Mouse (Mus musculus) embryonic facial prominence, embryonic 11.5 days (tissue): Measurements from ENCODE around the gene Stard13. TPM values are rescaled to one million over a fixed set of nuclear protein-coding genes. Genes with fewer than 3 reads are reported as not detected.

Source experiments
- ATAC-seq: fragments of 200-750 bp; cut with Nextera tagmentation; replicated peaks from 2 replicates; pipeline ENCODE4 v1.8.0; 2017; ENCODE audit warnings: low read depth; ENCODE audit not compliant: insufficient number of reproducible peaks, low FRiP score, low TSS enrichment
- DNase-seq: peaks from one replicate; pipeline ENCODE4 v3.0.0-alpha.2; 2015; ENCODE audit warnings: low spot score
- H3K27ac ChIP-seq: fragments of 300-500 bp; sonication (generic); replicated peaks from 2 replicates; pipeline ENCODE4 v1.5.1; 2014; ENCODE audit warnings: mild to moderate bottlenecking, low read depth, low read length, control low read depth
- H3K27me3 ChIP-seq: fragments of 300-500 bp; sonication (generic); 2 replicates; pipeline ENCODE4 v1.6.1; 2014; ENCODE audit warnings: mild to moderate bottlenecking, low read length, moderate library complexity, mixed read lengths; ENCODE audit not compliant: control insufficient read depth, insufficient read depth
- H3K36me3 ChIP-seq: fragments of 300-500 bp; sonication (generic); replicated peaks from 2 replicates; pipeline ENCODE4 v1.6.1; 2014; ENCODE audit warnings: low read depth, mild to moderate bottlenecking, low read length, moderate library complexity, mixed read lengths; ENCODE audit not compliant: control insufficient read depth, insufficient read depth
- H3K4me1 ChIP-seq: fragments of 300-500 bp; sonication (generic); 2 replicates; pipeline ENCODE4 v1.6.1; 2014; ENCODE audit warnings: low read length, mixed read lengths; ENCODE audit not compliant: control insufficient read depth, insufficient read depth
- H3K4me2 ChIP-seq: fragments of 300-500 bp; sonication (generic); 2 replicates; pipeline ENCODE4 v1.6.1; 2014; ENCODE audit warnings: low read depth, mild to moderate bottlenecking, control low read depth, low read length, moderate library complexity
- H3K4me3 ChIP-seq: fragments of 300-500 bp; sonication (generic); 2 replicates; pipeline ENCODE4 v1.5.1; 2014; ENCODE audit warnings: low read depth, low read length, control low read depth
- H3K9ac ChIP-seq: fragments of 300-500 bp; sonication (generic); replicated peaks from 2 replicates; pipeline ENCODE4 v1.6.1; 2014; ENCODE audit warnings: mild to moderate bottlenecking, control low read depth, low read length
- H3K9me3 ChIP-seq: fragments of 300-500 bp; sonication (generic); replicated peaks from 2 replicates; pipeline ENCODE4 v1.6.1; 2016; ENCODE audit warnings: mild to moderate bottlenecking, low read length, inconsistent platforms, mixed read lengths; ENCODE audit not compliant: control insufficient read depth
- WGBS: fragments of 180-500 bp; shearing (Covaris S2); extraction: QIAGEN DNeasy Blood & Tissue Kit; methylation state at CpG from one replicate; pipeline ENCODE4 v1.1.7; 2014; 5-methylcytosine and 5-hydroxymethylcytosine counted together
- polyA plus RNA-seq: library from polyadenylated mRNA; unstranded; fragments of >200 nt; fragmentation: Nextera tagmentation; extraction: Ambion mirVana; gene quantifications from 2 replicates; pipeline ENCODE4 v1.2.1, GENCODE M21; 2014

The Stard13 gene
- polyA plus RNA-seq, 1 experiment from 2014 or later: 3.4 TPM

DNA sequence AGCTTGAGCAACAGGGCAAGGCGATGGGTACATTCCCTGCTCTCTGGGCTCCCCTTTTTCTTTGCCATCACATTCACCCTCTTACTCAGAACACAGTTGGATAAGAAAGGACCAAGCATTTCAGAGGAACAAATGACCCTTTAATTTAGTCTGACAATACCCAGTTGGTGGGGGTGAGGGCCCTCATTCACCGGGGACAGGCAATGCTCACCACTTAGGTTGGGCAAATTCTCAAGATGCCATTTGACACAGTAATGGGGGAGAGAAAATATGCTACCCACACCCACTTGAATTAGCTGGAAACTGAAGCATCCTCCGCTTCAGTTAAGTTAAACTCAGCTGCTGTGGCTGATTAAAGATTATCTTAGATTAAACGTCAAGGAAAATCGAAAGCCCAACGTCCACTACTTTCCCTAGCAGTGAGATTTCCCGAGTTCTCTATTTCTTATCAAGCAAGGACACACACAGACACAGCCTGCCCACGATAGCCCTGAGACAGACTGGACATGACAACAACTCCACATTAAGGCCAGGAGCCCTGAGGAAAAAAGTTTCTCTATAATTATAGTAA, 48.3 kb downstream of the Stard13 start:
- ATAC-seq (no peak), DNase-seq (no peak)
- no peak overlapping the region for H3K4me2 ChIP-seq
- H3K4me1 ChIP-seq: no peaks in the 10 kb centered on the region
- H3K27ac ChIP-seq: no peak overlapping the region
- H3K27me3 ChIP-seq: no peaks in the 10 kb centered on the region
- no peak overlapping the region for H3K4me3 ChIP-seq
- H3K9ac ChIP-seq: no peak overlapping the region
- WGBS: 60% methylated on average over 8 of the region's 8 CpGs
- H3K36me3 ChIP-seq: no peaks in the 10 kb centered on the region
- no peaks in the 10 kb centered on the region for H3K9me3 ChIP-seq

DNA sequence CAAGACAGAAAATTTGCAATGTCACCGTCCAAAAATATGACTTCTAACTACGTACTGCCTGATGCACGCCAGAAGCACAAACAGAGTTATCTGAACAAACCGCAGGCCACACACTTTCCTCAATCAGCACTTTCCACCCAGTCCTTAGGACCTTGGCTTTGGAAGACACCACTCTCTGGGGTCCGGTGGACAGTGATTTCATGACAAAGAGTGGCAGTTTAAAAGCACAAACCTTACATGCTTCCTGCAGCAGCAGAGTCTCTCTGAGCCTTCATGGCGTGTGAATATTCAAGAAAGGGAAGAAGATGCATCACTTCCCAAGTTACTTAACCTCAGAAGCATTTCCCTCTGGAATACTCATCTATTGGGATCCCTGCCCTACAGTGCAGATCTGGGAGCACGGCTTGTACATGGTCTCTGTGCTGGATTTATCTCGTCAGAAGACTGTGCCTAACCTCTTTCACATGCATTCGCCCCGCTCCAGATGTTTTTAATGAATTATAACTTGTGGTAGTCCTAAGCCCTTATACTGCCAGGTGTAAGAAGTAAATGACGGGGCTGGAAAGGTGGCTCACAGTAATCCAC, 49.9 kb downstream of the Stard13 start:
- 78% methylated on average over 11 of the region's 11 CpGs for WGBS
- no peaks in the 10 kb centered on the region for H3K36me3 ChIP-seq
- H3K4me3 ChIP-seq: no peak overlapping the region
- H3K9ac ChIP-seq: no peak overlapping the region
- ATAC-seq (no peak), DNase-seq (no peak)
- H3K4me1 ChIP-seq: no peaks in the 10 kb centered on the region
- no peaks in the 10 kb centered on the region for H3K27me3 ChIP-seq
- H3K4me2 ChIP-seq: no peak overlapping the region
- no peak overlapping the region for H3K27ac ChIP-seq
- H3K9me3 ChIP-seq: no peaks in the 10 kb centered on the region

DNA sequence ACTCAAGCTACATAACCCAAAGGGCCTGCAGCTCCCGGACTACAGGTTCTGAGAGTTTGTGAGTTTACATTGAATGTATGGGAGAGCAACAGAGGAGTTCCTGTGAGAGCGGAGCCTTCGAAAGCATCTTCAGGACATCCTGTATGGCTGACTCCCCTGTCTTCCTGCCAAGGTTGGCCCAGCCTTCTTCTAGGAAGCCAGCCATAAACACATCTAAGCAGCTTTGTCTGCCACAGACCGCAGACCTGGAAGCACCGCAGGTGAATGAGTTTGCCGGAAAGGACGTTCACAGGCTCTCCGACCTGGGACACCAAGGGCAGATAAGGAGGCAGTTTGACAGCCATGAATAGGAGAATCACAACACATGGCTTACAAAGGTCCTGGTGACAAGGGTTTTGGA, 52.3 kb downstream of the Stard13 start:
- H3K36me3 ChIP-seq: no peaks in the 10 kb centered on the region
- ATAC-seq: no peak
- no peak overlapping the region for H3K27ac ChIP-seq
- H3K9ac ChIP-seq: no peak overlapping the region
- H3K27me3 ChIP-seq: no peaks in the 10 kb centered on the region
- WGBS: 94% methylated on average over 8 of the region's 8 CpGs
- no peak overlapping the region for H3K4me3 ChIP-seq
- no peak overlapping the region for H3K4me2 ChIP-seq
- H3K9me3 ChIP-seq: no peaks in the 10 kb centered on the region
- DNase-seq: no peak
- no peaks in the 10 kb centered on the region for H3K4me1 ChIP-seq

DNA sequence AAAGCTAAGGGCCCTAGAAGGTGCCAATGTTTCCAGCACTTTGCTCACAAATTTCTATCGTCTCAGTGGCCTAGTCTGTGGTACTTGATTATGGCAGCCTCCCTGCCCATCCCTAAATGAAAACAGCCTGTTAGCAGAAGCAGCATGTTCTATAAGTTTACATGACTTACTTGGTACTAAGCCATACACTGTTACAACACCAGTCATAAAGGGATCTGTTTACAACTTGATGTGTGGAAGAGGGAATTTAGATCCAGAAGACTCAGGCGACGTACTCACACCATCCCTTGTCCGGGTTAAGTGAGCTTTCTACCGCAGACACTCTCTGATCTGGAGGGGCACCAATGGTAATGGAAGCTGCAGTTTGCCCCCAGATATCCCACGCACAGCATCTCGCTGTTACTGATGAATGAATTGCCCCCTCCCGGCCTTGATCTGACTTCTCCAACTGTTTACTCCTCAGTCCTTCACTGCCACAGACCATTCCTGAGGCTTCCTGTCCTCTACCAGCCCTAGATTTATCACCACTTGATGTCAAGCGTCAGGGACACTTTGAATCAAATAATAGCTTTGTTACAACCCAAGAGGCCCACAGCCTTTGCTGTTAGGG, 53.4 kb downstream of the Stard13 start:
- no peak for DNase-seq
- Histone ChIP-seq H3K36me3 (no peaks in the 10 kb centered on the region), H3K4me2 (no peak overlapping the region), H3K4me1 (no peaks in the 10 kb centered on the region), H3K9ac (no peak overlapping the region), H3K4me3 (no peak overlapping the region), H3K27ac (no peak overlapping the region), H3K9me3 (no peaks in the 10 kb centered on the region), H3K27me3 (no peaks in the 10 kb centered on the region)
- ATAC-seq: no peak
- 86% methylated on average over 9 of the region's 9 CpGs for WGBS

DNA sequence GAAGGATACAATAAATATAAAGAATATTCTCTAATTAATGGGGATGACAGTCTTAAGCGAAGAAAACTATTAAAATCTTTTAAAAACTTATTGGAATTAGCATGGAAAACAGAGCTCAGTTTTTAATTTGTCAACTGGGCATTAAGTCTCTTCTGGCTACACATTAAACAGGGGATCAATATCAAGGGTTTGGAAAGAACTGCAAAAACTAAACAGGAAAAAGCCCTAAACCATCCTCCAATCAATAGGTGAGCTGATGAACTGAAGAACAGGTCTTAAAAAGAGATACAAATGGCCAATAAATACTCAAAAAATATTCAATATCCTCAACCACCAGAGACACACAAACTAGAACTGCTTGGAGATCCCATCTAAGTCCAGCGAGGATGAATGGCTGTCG, 56.5 kb downstream of the Stard13 start:
- Histone ChIP-seq H3K4me3 (no peak overlapping the region), H3K27ac (no peak overlapping the region), H3K9me3 (no peaks in the 10 kb centered on the region), H3K9ac (no peak overlapping the region), H3K4me1 (no peaks in the 10 kb centered on the region; the same call in 1 of the 2 replicates), H3K36me3 (no peaks in the 10 kb centered on the region), H3K27me3 (no peaks in the 10 kb centered on the region), H3K4me2 (no peak overlapping the region)
- 88% methylated on average over 3 of the region's 3 CpGs for WGBS
- no peak for DNase-seq
- no peak for ATAC-seq

DNA sequence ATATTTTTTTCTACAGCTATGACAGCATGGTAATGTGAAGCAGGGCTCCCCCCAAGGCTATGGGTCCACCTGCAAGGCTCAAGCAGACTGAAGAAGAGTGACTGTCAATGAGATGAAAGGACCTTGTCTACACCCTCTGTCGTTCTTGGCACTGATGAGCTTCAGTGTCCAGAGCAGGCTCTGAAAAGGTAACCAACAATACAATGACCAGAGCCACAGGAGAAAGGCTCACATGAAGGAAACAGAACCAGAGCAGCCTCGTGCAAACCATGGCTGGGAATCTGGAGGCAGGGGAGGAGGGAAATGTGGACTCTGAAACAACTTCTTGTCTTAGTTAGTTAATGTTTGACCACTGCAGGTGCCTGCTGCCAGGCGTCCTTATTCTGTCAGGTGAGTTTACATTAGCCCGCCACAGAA, 57.7 kb downstream of the Stard13 start:
- 78% methylated on average over 4 of the region's 4 CpGs for WGBS
- no peak overlapping the region for H3K4me2 ChIP-seq
- no peaks in the 10 kb centered on the region for H3K9me3 ChIP-seq
- no peaks in the 10 kb centered on the region for H3K27me3 ChIP-seq
- no peak overlapping the region for H3K9ac ChIP-seq
- no peaks in the 10 kb centered on the region; the same call in 1 of the 2 replicates for H3K4me1 ChIP-seq
- DNase-seq (no peak), ATAC-seq (no peak)
- H3K27ac ChIP-seq: no peak overlapping the region
- no peak overlapping the region for H3K4me3 ChIP-seq
- H3K36me3 ChIP-seq: no peaks in the 10 kb centered on the region

DNA sequence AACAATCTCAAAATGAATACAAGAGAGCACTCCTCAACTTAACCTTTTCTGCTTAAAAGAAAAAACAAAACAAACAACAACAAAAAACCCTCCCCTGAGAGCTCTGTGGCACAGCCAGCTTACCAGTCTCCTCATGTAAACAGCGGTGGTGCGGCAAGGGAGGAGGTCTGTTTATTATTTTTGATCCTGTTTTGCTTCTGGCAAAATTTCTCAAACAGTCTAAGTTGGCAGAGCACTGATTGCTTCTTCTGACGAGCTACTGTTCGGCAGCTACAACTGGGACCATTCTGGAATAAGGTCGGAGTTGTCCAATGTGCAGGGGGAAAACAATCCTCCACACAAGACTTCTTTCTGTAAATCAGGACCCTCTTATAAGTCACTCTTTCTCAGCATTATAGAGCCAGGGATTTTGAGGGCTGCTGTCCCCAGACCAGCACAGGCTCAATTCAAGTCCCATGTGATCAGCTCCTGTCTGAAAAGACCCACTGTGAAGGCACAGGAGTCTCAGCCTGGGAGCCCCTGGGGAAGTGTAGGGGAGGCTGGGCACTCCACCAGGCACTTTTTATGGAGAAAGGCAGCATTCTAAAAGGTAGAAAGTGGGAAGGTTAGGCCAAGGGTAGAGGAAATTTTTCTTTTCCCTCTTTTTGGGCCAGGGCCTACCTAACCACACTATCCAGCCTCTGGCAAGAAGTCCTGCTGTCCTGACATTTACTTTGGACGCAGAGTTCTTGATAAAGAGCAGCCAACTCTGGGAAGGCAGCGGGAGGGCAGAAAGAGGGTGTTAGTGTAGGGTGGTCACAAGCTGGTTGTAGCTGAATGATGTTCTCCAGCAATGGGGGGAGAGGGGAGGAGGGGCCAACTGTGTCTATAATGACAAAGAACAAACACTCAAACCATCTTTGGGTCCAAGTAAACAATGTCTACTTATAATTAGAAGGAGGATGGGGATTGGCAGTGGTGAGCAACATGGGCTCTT, 58.9 kb downstream of the Stard13 start:
- Histone ChIP-seq H3K9ac (no peak overlapping the region), H3K4me1 (no peaks in the 10 kb centered on the region; the same call in 1 of the 2 replicates), H3K27me3 (no peaks in the 10 kb centered on the region), H3K36me3 (no peaks in the 10 kb centered on the region), H3K4me2 (no peak overlapping the region), H3K4me3 (no peak overlapping the region), H3K9me3 (no peaks in the 10 kb centered on the region), H3K27ac (no peak overlapping the region)
- DNase-seq (no peak), ATAC-seq (no peak)
- WGBS: 52% methylated on average over 7 of the region's 7 CpGs
